Mouse (Mus musculus): Measurements from ENCODE around the gene Dnhd1. TPM values are rescaled to one million over a fixed set of nuclear protein-coding genes. Genes with fewer than 3 reads are reported as not detected.

The Dnhd1 gene
- total RNA-seq, 2 experiments from 2014 or later: 5.2 to 6.1 TPM

Other genes starting within 250 kb of the Dnhd1 start
- 1 to 10 TPM; 1.1 to 1.2 TPM for gene Cnga4, start 246.3 kb upstream of the Dnhd1 start, total RNA-seq (2021)
- gene Cckbr, start 225.1 kb upstream of the Dnhd1 start, total RNA-seq (2021): 10 to 100 TPM; 68.3 to 74.4 TPM
- 10 to 100 TPM; 17.9 to 19.8 TPM for gene Cavin3, start 168.5 kb upstream of the Dnhd1 start, total RNA-seq (2021)
- gene Smpd1, start 96.5 kb upstream of the Dnhd1 start, total RNA-seq (2021): 100 to 1,000 TPM in 1 of 2 experiments, 10 to 100 TPM in 1; 99.9 to 111 TPM
- gene Apbb1, start 69.2 kb upstream of the Dnhd1 start, total RNA-seq (2021): 100 to 1,000 TPM; 469 to 485 TPM
- gene Hpx, start 50.7 kb upstream of the Dnhd1 start, total RNA-seq (2021): under 1 TPM; 0.40 to 0.82 TPM
- 100 to 1,000 TPM; 150 to 157 TPM for gene Trim3, start 17.3 kb upstream of the Dnhd1 start, total RNA-seq (2021)
- gene Timm10b, start 10.8 kb upstream of the Dnhd1 start, total RNA-seq (2021): 10 to 100 TPM; 67.4 to 67.5 TPM
- gene Arfip2, start 10.4 kb upstream of the Dnhd1 start, total RNA-seq (2021): 10 to 100 TPM; 93.3 to 94.4 TPM
- 10 to 100 TPM in 1 of 2 experiments, 1 to 10 TPM in 1; 8.6 to 11.5 TPM for gene Gm45799, start 10.3 kb upstream of the Dnhd1 start, total RNA-seq (2021)
- gene Ilk, start 85.8 kb downstream of the Dnhd1 start, total RNA-seq (2021): 10 to 100 TPM; 68.9 to 74.6 TPM
- gene Rrp8, start 86.6 kb downstream of the Dnhd1 start, total RNA-seq (2021): 10 to 100 TPM in 1 of 2 experiments, 1 to 10 TPM in 1; 9.3 to 12.9 TPM
- 100 to 1,000 TPM; 107 to 110 TPM for gene Taf10, start 93.5 kb downstream of the Dnhd1 start, total RNA-seq (2021)
- 10 to 100 TPM; 57.5 to 62.7 TPM for gene Tpp1, start 101.4 kb downstream of the Dnhd1 start, total RNA-seq (2021)
- gene Dchs1, start 136.8 kb downstream of the Dnhd1 start, total RNA-seq (2021): 1 to 10 TPM; 6.7 to 7.8 TPM
- gene Mrpl17, start 160.3 kb downstream of the Dnhd1 start, total RNA-seq (2021): 100 to 1,000 TPM in 1 of 2 experiments, 10 to 100 TPM in 1; 97.3 to 101 TPM